Mouse (Mus musculus) liver, postnatal 0 days (tissue): ENCODE data around the gene Zcchc24.

Experiments used
- CTCF ChIP-seq: sonication (generic); IDR thresholded peaks from 2 replicates; pipeline ENCODE4 v1.5.1; 2016; ENCODE audit warnings: antibody characterized with exemption, low read depth
- EP300 ChIP-seq: IDR thresholded peaks from 2 replicates; pipeline ENCODE4 v1.6.1; 2016; ENCODE audit warnings: antibody characterized with exemption, low read depth, mild to moderate bottlenecking

DNA sequence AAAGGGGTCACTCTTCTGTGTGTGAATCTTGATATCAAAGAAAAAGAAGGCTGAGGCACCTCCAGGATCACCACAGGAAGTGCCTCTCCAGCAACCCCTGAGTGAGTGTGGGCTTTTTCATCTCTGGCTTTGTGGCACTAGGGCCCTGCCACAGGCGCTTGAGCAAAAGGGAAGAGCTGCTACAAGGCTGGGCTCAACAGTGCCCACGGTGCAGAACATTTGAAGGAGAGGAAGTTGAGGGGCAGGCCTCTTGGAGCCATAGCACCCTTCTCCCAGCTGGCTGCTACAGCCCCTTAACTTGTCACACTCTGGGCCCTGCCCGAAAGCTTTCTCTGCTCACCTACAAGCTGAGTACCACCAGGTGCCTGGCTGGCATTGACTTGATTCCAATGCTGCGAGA lies 16.4 kb upstream of the Zcchc24 start:
- TF ChIP-seq EP300 (no peak), CTCF (no peak)
